Mouse (Mus musculus) midbrain, postnatal 0 days (tissue): ENCODE measurements around the gene Gm10663. TPM values are rescaled to one million over a fixed set of nuclear protein-coding genes. Genes with fewer than 3 reads are reported as not detected.

ENCODE experiments used
- ATAC-seq: fragments of 200-750 bp; cut with Nextera tagmentation; 2 replicates; pipeline ENCODE4 v1.8.0; 2017; ENCODE audit warnings: moderate number of reproducible peaks, mild to moderate bottlenecking, moderate TSS enrichment, moderate library complexity; ENCODE audit not compliant: low FRiP score
- DNase-seq: peaks from one replicate; pipeline ENCODE4 v3.0.0-alpha.2; 2015; ENCODE audit warnings: low spot score
- H3K27ac ChIP-seq: fragments of 300-500 bp; sonication (generic); 2 replicates; pipeline ENCODE4 v1.5.1; 2014; ENCODE audit warnings: low read depth, mild to moderate bottlenecking, low read length, mixed read lengths
- H3K27me3 ChIP-seq: fragments of 300-500 bp; sonication (generic); 2 replicates; pipeline ENCODE4 v1.6.1; 2014; ENCODE audit warnings: low read length, control low read depth, mixed read lengths; ENCODE audit not compliant: insufficient read depth
- H3K36me3 ChIP-seq: fragments of 300-500 bp; sonication (generic); 2 replicates; pipeline ENCODE4 v1.6.1; 2014; ENCODE audit warnings: low read length, control low read depth, mixed read lengths; ENCODE audit not compliant: insufficient read depth
- H3K4me1 ChIP-seq: fragments of 300-500 bp; sonication (generic); 2 replicates; pipeline ENCODE4 v1.6.1; 2014; ENCODE audit warnings: mild to moderate bottlenecking, control low read depth, antibody characterized with exemption, low read length, mixed read lengths; ENCODE audit not compliant: insufficient read depth
- H3K4me2 ChIP-seq: fragments of 300-500 bp; sonication (generic); 2 replicates; pipeline ENCODE4 v1.6.1; 2014; ENCODE audit warnings: low read depth, mild to moderate bottlenecking, low read length, mixed read lengths; ENCODE audit not compliant: poor library complexity, severe bottlenecking
- H3K4me3 ChIP-seq: fragments of 300-500 bp; sonication (generic); 2 replicates; pipeline ENCODE4 v1.5.1; 2014; ENCODE audit warnings: low read depth, mild to moderate bottlenecking, low read length, moderate library complexity
- H3K9ac ChIP-seq: fragments of 300-500 bp; sonication (generic); replicated peaks from 2 replicates; pipeline ENCODE4 v1.6.1; 2014; ENCODE audit warnings: mild to moderate bottlenecking, low read length, moderate library complexity, mixed read lengths; ENCODE audit not compliant: poor library complexity, severe bottlenecking
- H3K9me3 ChIP-seq: fragments of 300-500 bp; sonication (generic); 2 replicates; pipeline ENCODE4 v1.6.1; 2016; ENCODE audit warnings: low read length, control low read depth
- CTCF ChIP-seq: IDR thresholded peaks from 2 replicates; pipeline ENCODE4 v1.5.1; 2016; ENCODE audit warnings: antibody characterized with exemption, mild to moderate bottlenecking
- WGBS: fragments of 180-500 bp; shearing (Covaris S2); extraction: QIAGEN DNeasy Blood & Tissue Kit; methylation state at CpG from one replicate; pipeline ENCODE4 v1.1.7; 2014; 5-methylcytosine and 5-hydroxymethylcytosine counted together
- polyA plus RNA-seq: library from polyadenylated mRNA; unstranded; fragments of >200 nt; fragmentation: Nextera tagmentation; extraction: Ambion mirVana; gene quantifications from 2 replicates; pipeline ENCODE4 v1.2.1, GENCODE M21; 2015
- total RNA-seq: library from RNA; depleted of rRNA; stranded (reverse); fragments of >200 nt; gene quantifications from 2 replicates; pipeline ENCODE4 v1.2.3, GENCODE M21; 2014; rRNA removed

The Gm10663 gene
- total RNA-seq (not detected in 2 replicates), polyA plus RNA-seq (not detected in 2 replicates)

GRCm38 (mm10) chr8:65074733-65075132, at the start of gene Gm10663:
Gene Gm10663, plus strand, starts transcription at chr8:65075033.
- H3K4me1 ChIP-seq = no peaks in the 10 kb centered on the region
- 95% methylated on average over 2 of the region's 2 CpGs for WGBS
- H3K4me3 ChIP-seq = no peak within 1 kb of the TSS
- no peak within 1 kb of the TSS for H3K27ac ChIP-seq
- DNase-seq = no peak
- ATAC-seq = no peak
- H3K9me3 ChIP-seq = no peaks in the 10 kb centered on the region
- TF ChIP-seq CTCF = no peak
- no peak within 1 kb of the TSS for H3K4me2 ChIP-seq
- no peaks in the 10 kb centered on the region for H3K36me3 ChIP-seq
- no peaks in the 10 kb centered on the region for H3K27me3 ChIP-seq
- H3K9ac ChIP-seq = no peak within 1 kb of the TSS

GRCm38 (mm10) chr8:65028959-65029686, 45.7 kb upstream of the Gm10663 start:
- 69% methylated on average over 12 of the region's 12 CpGs for WGBS
- H3K36me3 ChIP-seq = no peaks in the 10 kb centered on the region
- no peak overlapping the region for H3K4me2 ChIP-seq
- no peaks in the 10 kb centered on the region for H3K27me3 ChIP-seq
- ATAC-seq (no peak), DNase-seq (no peak)
- no peaks in the 10 kb centered on the region for H3K9me3 ChIP-seq
- H3K4me1 ChIP-seq = no peaks in the 10 kb centered on the region
- no peak overlapping the region for H3K9ac ChIP-seq
- no peak overlapping the region for H3K4me3 ChIP-seq
- TF ChIP-seq CTCF = no peak
- H3K27ac ChIP-seq = no peak overlapping the region

GRCm38 (mm10) chr8:65029776-65030175, 45.1 kb upstream of the Gm10663 start:
- Histone ChIP-seq H3K36me3 (no peaks in the 10 kb centered on the region), H3K4me1 (no peaks in the 10 kb centered on the region), H3K4me2 (no peak overlapping the region), H3K27ac (no peak overlapping the region), H3K9me3 (no peaks in the 10 kb centered on the region), H3K9ac (no peak overlapping the region), H3K27me3 (no peaks in the 10 kb centered on the region), H3K4me3 (no peak overlapping the region)
- TF ChIP-seq CTCF = no peak
- ATAC-seq = no peak
- WGBS = 87% methylated on average over 4 of the region's 4 CpGs
- DNase-seq = no peak

DNA sequence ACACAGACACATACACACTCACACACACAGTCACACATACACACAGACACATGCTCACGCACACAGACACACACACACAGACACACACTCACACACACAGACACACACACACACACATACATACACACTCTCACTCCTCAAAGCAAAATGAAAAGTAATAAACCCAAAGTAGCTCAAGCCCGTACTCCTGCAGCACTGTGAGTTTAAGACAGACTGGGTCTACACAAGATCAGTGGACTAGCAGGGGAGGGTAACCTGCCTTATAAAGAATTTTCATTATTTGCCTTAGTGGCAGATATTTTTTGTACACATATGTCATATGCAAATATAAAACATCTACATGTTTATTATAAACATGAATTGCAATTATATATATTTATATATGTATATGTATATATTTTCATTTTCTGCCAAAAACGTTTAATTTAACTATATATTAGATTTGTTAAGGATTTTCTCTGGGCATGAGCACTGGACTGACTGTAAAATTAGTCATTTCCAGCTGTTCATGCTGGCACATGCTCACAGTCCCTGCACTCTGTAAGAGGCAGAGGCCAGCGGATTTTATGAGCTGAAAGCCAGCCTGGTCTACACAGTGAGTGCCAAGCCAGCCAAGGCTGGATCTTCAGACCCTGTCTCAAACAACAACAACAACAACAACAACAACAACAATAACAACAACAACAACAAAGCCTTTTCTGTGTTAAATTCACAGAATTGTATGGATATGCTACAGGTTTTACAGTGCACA, 43.9 kb upstream of the Gm10663 start:
- 79% methylated on average over 4 of the region's 4 CpGs for WGBS
- Histone ChIP-seq H3K4me3 (no peak overlapping the region), H3K27me3 (no peaks in the 10 kb centered on the region), H3K4me2 (no peak overlapping the region), H3K36me3 (no peaks in the 10 kb centered on the region), H3K9me3 (no peaks in the 10 kb centered on the region), H3K4me1 (no peaks in the 10 kb centered on the region), H3K9ac (no peak overlapping the region), H3K27ac (no peak overlapping the region)
- no peak for ATAC-seq
- DNase-seq = no peak
- no peak for TF ChIP-seq CTCF

GRCm38 (mm10) chr8:65032107-65032506, 42.7 kb upstream of the Gm10663 start:
- ATAC-seq (no peak), DNase-seq (no peak)
- Histone ChIP-seq H3K4me1 (no peaks in the 10 kb centered on the region), H3K27me3 (no peaks in the 10 kb centered on the region), H3K4me2 (no peak overlapping the region), H3K9me3 (no peaks in the 10 kb centered on the region), H3K9ac (no peak overlapping the region), H3K4me3 (no peak overlapping the region), H3K36me3 (no peaks in the 10 kb centered on the region), H3K27ac (no peak overlapping the region)
- 90% methylated on average over 1 of the region's 1 CpGs for WGBS
- TF ChIP-seq CTCF = no peak

- 88% methylated on average over 13 of the region's 13 CpGs for WGBS
Observed at GRCm38 (mm10) chr8:65033056-65033455, 41.8 kb upstream of the Gm10663 start.

More at GRCm38 (mm10) chr8:65033056-65033455, 41.8 kb upstream of the Gm10663 start:
- H3K9ac ChIP-seq = no peak overlapping the region
- H3K4me3 ChIP-seq = no peak overlapping the region
- H3K4me1 ChIP-seq = no peaks in the 10 kb centered on the region
- H3K27me3 ChIP-seq = no peaks in the 10 kb centered on the region
- no peak for DNase-seq
- no peak overlapping the region for H3K4me2 ChIP-seq
- H3K27ac ChIP-seq = no peak overlapping the region
- no peak for TF ChIP-seq CTCF
- no peak for ATAC-seq
- H3K36me3 ChIP-seq = no peaks in the 10 kb centered on the region
- H3K9me3 ChIP-seq = no peaks in the 10 kb centered on the region
